Mouse (Mus musculus): ENCODE measurements around the gene Ggta1. TPM values are rescaled to one million over a fixed set of nuclear protein-coding genes. Genes with fewer than 3 reads are reported as not detected.
A peak's percentile ranks its signal among the peaks of the same experiment; 100 is the strongest.

Ggta1 gene
- total and polyA plus RNA-seq, 2 experiments from 2014 or later: 3.2 to 11.8 TPM

- Histone ChIP-seq H3K4me3 (ENCODE audit: low read length) (no peak overlapping the region), H3K36me3 (ENCODE audit: insufficient read depth, low read length) (no peaks in the 10 kb centered on the region), H3K27ac (no peak overlapping the region), H3K9me3 (ENCODE audit: low read length) (no peaks in the 10 kb centered on the region), H3K9ac (replicated peaks; ENCODE audit: low read length) (no peak overlapping the region), H3K27me3 (ENCODE audit: insufficient read depth, low read length) (no peaks in the 10 kb centered on the region), H3K4me1 (ENCODE audit: insufficient read depth, low read length) (no peaks in the 10 kb centered on the region), H3K4me2 (ENCODE audit: low read depth, low read length) (no peak overlapping the region)
- TF ChIP-seq CTCF (IDR thresholded peaks at IDR 0.05; ENCODE audit: low read depth): no peak
- WGBS: 92% methylated on average over 2 of the region's 2 CpGs
- DNase-seq (ENCODE audit: low spot score): no peak
- ATAC-seq: no peak
Measured at GRCm38 (mm10) chr2:35468276-35468675, 5.2 kb upstream of the Ggta1 start.

- Histone ChIP-seq H3K27ac (no peak overlapping the region), H3K27me3 (ENCODE audit: insufficient read depth, low read length) (no peaks in the 10 kb centered on the region), H3K36me3 (ENCODE audit: insufficient read depth, low read length) (no peaks in the 10 kb centered on the region), H3K4me3 (ENCODE audit: low read length) (no peak overlapping the region), H3K4me2 (ENCODE audit: low read depth, low read length) (no peak overlapping the region), H3K9ac (replicated peaks; ENCODE audit: low read length) (no peak overlapping the region), H3K9me3 (ENCODE audit: low read length) (no peaks in the 10 kb centered on the region), H3K4me1 (ENCODE audit: insufficient read depth, low read length) (no peaks in the 10 kb centered on the region)
- DNase-seq (ENCODE audit: low spot score): no peak
- TF ChIP-seq CTCF (IDR thresholded peaks at IDR 0.05; ENCODE audit: low read depth): no peak
- no peak for ATAC-seq
- WGBS: 82% methylated on average over 3 of the region's 3 CpGs
Measured at GRCm38 (mm10) chr2:35467855-35468254, 4.8 kb upstream of the Ggta1 start.

- H3K9ac ChIP-seq (replicated peaks; ENCODE audit: low read length): no peak overlapping the region
- DNase-seq (ENCODE audit: low spot score): no peak
- H3K9me3 ChIP-seq (ENCODE audit: low read length): no peaks in the 10 kb centered on the region
- ATAC-seq: no peak
- TF ChIP-seq CTCF (IDR thresholded peaks at IDR 0.05; ENCODE audit: low read depth): no peak
- H3K4me3 ChIP-seq (ENCODE audit: low read length): no peak overlapping the region
- no peak overlapping the region for H3K4me2 ChIP-seq (ENCODE audit: low read depth, low read length)
- no peaks in the 10 kb centered on the region for H3K27me3 ChIP-seq (ENCODE audit: insufficient read depth, low read length)
- no peaks in the 10 kb centered on the region; the same call in 1 of the 2 replicates for H3K4me1 ChIP-seq (ENCODE audit: insufficient read depth, low read length)
- no peaks in the 10 kb centered on the region for H3K36me3 ChIP-seq (ENCODE audit: insufficient read depth, low read length)
- H3K27ac ChIP-seq: no peak overlapping the region
Measured at GRCm38 (mm10) chr2:35465677-35466076, 2.6 kb upstream of the Ggta1 start.

- H3K27me3 ChIP-seq (ENCODE audit: insufficient read depth, low read length): no peaks in the 10 kb centered on the region
- no peak overlapping the region for H3K4me3 ChIP-seq (ENCODE audit: low read length)
- no peak overlapping the region for H3K4me2 ChIP-seq (ENCODE audit: low read depth, low read length)
- no peaks in the 10 kb centered on the region; the same call in 1 of the 2 replicates for H3K4me1 ChIP-seq (ENCODE audit: insufficient read depth, low read length)
- no peak for TF ChIP-seq CTCF (IDR thresholded peaks at IDR 0.05; ENCODE audit: low read depth)
- WGBS: 46% methylated on average over 3 of the region's 3 CpGs
- H3K27ac ChIP-seq: no peak overlapping the region
- no peak overlapping the region for H3K9ac ChIP-seq (replicated peaks; ENCODE audit: low read length)
- no peak for ATAC-seq
- no peaks in the 10 kb centered on the region for H3K9me3 ChIP-seq (ENCODE audit: low read length)
- H3K36me3 ChIP-seq (ENCODE audit: insufficient read depth, low read length): no peaks in the 10 kb centered on the region
- no peak for DNase-seq (ENCODE audit: low spot score)
Measured at GRCm38 (mm10) chr2:35464548-35464947, 1.5 kb upstream of the Ggta1 start.

GRCm38 (mm10) chr2:35464089-35464534, 1.1 kb upstream of the Ggta1 start:
- Histone ChIP-seq H3K9me3 (ENCODE audit: low read length) (no peaks in the 10 kb centered on the region), H3K27me3 (ENCODE audit: insufficient read depth, low read length) (no peaks in the 10 kb centered on the region), H3K4me1 (ENCODE audit: insufficient read depth, low read length) (no peaks in the 10 kb centered on the region; the same call in 1 of the 2 replicates), H3K4me2 (ENCODE audit: low read depth, low read length) (no peak overlapping the region), H3K36me3 (ENCODE audit: insufficient read depth, low read length) (no peaks in the 10 kb centered on the region), H3K4me3 (ENCODE audit: low read length) (no peak overlapping the region), H3K9ac (replicated peaks; ENCODE audit: low read length) (no peak overlapping the region), H3K27ac (no peak overlapping the region)
- DNase-seq (ENCODE audit: low spot score): no peak
- no peak for ATAC-seq
- TF ChIP-seq CTCF (IDR thresholded peaks at IDR 0.05; ENCODE audit: low read depth): no peak
- WGBS: 68% methylated on average over 7 of the region's 7 CpGs

- TF ChIP-seq CTCF (IDR thresholded peaks at IDR 0.05; ENCODE audit: low read depth): no peak
- H3K4me2 ChIP-seq (ENCODE audit: low read depth, low read length): 0 out of 2 replicates have a peak overlapping the region, but pooled peaks have one; percentile 99
- no peaks in the 10 kb centered on the region; the same call in 1 of the 2 replicates for H3K4me1 ChIP-seq (ENCODE audit: insufficient read depth, low read length)
- DNase-seq (ENCODE audit: low spot score) (peak; percentile 50), ATAC-seq (0 out of 2 replicates have a peak, but pooled peaks have one; percentile 34)
- H3K4me3 ChIP-seq (ENCODE audit: low read length): no peak overlapping the region
- H3K9me3 ChIP-seq (ENCODE audit: low read length): no peaks in the 10 kb centered on the region
- H3K9ac ChIP-seq (replicated peaks; ENCODE audit: low read length): no peak overlapping the region
- H3K27me3 ChIP-seq (ENCODE audit: insufficient read depth, low read length): no peaks in the 10 kb centered on the region
- WGBS: 25% methylated on average over 19 of the region's 19 CpGs
- H3K36me3 ChIP-seq (ENCODE audit: insufficient read depth, low read length): no peaks in the 10 kb centered on the region
- H3K27ac ChIP-seq: no peak overlapping the region
Measured at GRCm38 (mm10) chr2:35463372-35464088, 499 bp upstream of the Ggta1 start.
